Mouse (Mus musculus): Measurements from ENCODE around the gene Galnt2. TPM values are rescaled to one million over a fixed set of nuclear protein-coding genes. Genes with fewer than 3 reads are reported as not detected.

Galnt2 gene
- polyA plus RNA-seq, 1 experiment: 17.6 TPM

DNA sequence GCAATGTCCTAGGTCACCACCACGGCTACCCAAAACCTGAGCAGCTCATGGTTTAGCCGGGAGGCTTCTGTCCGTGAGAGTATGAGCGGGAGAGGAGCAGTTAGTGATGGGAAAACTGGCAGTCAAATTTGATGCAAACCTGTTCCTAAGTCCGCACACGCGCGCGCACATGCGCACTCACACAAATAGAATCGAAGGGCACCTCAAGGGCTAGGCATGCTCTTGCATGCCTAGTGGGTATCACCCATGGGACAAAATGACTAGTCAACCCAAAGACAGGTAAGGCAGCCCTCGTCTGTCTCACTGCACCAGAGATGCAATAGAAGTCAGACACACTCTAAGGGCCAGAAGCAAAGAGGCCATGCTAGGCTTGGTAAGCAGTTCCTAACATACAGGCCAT is 145.2 kb downstream of the Galnt2 start:
- WGBS: 94% methylated on average over 12 of the region's 12 CpGs
- no peak for DNase-seq
- H3K4me1 ChIP-seq (ENCODE audit: control insufficient read depth, insufficient read depth, low read length): no peaks in the 10 kb centered on the region
- no peak for TF ChIP-seq POLR2A (IDR thresholded peaks at IDR 0.05; ENCODE audit: borderline replicate concordance, extremely low read depth, low read depth, low read length)
- no peak for TF ChIP-seq CTCF (IDR thresholded peaks at IDR 0.05; ENCODE audit: insufficient read depth, low read length)
- H3K4me3 ChIP-seq (replicated peaks; ENCODE audit: extremely low read depth, low read depth, low read length): no peak overlapping the region

- Histone ChIP-seq H3K4me1 (ENCODE audit: control insufficient read depth, insufficient read depth, low read length) (no peaks in the 10 kb centered on the region), H3K4me3 (replicated peaks; ENCODE audit: extremely low read depth, low read depth, low read length) (no peak overlapping the region)
- no peak for DNase-seq
- TF ChIP-seq POLR2A (IDR thresholded peaks at IDR 0.05; ENCODE audit: borderline replicate concordance, extremely low read depth, low read depth, low read length) (no peak), CTCF (IDR thresholded peaks at IDR 0.05; ENCODE audit: insufficient read depth, low read length) (no peak)
- 69% methylated on average over 6 of the region's 6 CpGs for WGBS
Measured at GRCm38 (mm10) chr8:124379289-124379688, 148.1 kb downstream of the Galnt2 start.

DNA sequence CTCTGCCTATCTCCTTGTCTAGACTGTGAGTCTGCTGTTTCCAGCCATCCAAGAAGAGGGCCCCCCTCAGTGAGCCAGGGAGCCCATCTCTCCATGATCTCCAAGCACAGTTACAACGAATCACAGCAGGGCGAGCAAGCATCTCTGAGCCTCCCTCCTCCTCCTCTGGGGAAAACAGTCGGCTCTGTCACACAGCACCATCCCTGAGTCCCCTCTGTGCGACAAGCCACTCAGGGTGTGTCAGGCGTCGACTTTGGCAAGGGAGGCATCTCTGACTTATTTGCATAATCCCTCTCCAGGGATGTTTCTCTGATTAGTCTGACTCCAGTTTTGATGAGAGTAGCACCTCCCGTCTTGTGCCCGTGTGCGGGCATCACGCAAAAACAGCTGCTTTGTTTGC is 151.0 kb downstream of the Galnt2 start:
- Histone ChIP-seq H3K4me3 (replicated peaks; ENCODE audit: extremely low read depth, low read depth, low read length) (no peak overlapping the region), H3K4me1 (ENCODE audit: control insufficient read depth, insufficient read depth, low read length) (no peaks in the 10 kb centered on the region)
- DNase-seq: no peak
- no peak for TF ChIP-seq POLR2A (IDR thresholded peaks at IDR 0.05; ENCODE audit: borderline replicate concordance, extremely low read depth, low read depth, low read length)
- WGBS: 66% methylated on average over 10 of the region's 10 CpGs

- no peak for TF ChIP-seq POLR2A (IDR thresholded peaks at IDR 0.05; ENCODE audit: borderline replicate concordance, extremely low read depth, low read depth, low read length)
- TF ChIP-seq CTCF (IDR thresholded peaks at IDR 0.05; ENCODE audit: insufficient read depth, low read length): no peak
- Histone ChIP-seq H3K4me3 (replicated peaks; ENCODE audit: extremely low read depth, low read depth, low read length) (no peak overlapping the region), H3K4me1 (ENCODE audit: control insufficient read depth, insufficient read depth, low read length) (no peaks in the 10 kb centered on the region)
- 84% methylated on average over 19 of the region's 19 CpGs for WGBS
- no peak for DNase-seq
Measured at GRCm38 (mm10) chr8:124384336-124384735, 153.1 kb downstream of the Galnt2 start.

- DNase-seq: no peak
- TF ChIP-seq POLR2A (IDR thresholded peaks at IDR 0.05; ENCODE audit: borderline replicate concordance, extremely low read depth, low read depth, low read length) (no peak), CTCF (IDR thresholded peaks at IDR 0.05; ENCODE audit: insufficient read depth, low read length) (no peak)
- Histone ChIP-seq H3K4me1 (ENCODE audit: control insufficient read depth, insufficient read depth, low read length) (no peaks in the 10 kb centered on the region), H3K4me3 (replicated peaks; ENCODE audit: extremely low read depth, low read depth, low read length) (no peak overlapping the region)
- WGBS: 83% methylated on average over 23 of the region's 23 CpGs
Measured at GRCm38 (mm10) chr8:124386225-124386899, 155.2 kb downstream of the Galnt2 start.

- no peak overlapping the region for H3K4me3 ChIP-seq (replicated peaks; ENCODE audit: extremely low read depth, low read depth, low read length)
- H3K4me1 ChIP-seq (ENCODE audit: control insufficient read depth, insufficient read depth, low read length): no peaks in the 10 kb centered on the region
- 85% methylated on average over 11 of the region's 11 CpGs for WGBS
- no peak for DNase-seq
- TF ChIP-seq CTCF (IDR thresholded peaks at IDR 0.05; ENCODE audit: insufficient read depth, low read length) (no peak), POLR2A (IDR thresholded peaks at IDR 0.05; ENCODE audit: borderline replicate concordance, extremely low read depth, low read depth, low read length) (no peak)
Measured at GRCm38 (mm10) chr8:124389495-124389894, 158.3 kb downstream of the Galnt2 start.

DNA sequence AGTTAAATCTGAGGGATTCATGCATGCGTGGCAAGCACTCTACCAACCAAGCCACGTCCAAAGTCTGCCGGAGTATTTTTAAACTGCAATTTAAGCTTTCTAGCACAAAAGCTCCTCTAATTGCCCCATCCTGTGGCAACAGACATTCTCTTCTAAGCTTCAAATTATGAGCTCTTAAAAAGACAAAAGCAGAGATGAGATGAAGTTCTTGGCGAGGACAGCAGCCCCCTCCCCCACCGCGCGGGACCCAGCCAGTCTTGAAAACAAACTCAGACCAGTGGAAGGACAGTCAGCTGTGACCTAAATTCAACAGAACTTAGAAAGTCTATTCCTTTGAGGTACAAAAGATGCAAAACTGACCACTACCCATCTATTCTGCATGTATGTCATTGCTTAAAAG is 160.0 kb downstream of the Galnt2 start:
- TF ChIP-seq CTCF (IDR thresholded peaks at IDR 0.05; ENCODE audit: insufficient read depth, low read length) (no peak), POLR2A (IDR thresholded peaks at IDR 0.05; ENCODE audit: borderline replicate concordance, extremely low read depth, low read depth, low read length) (no peak)
- no peaks in the 10 kb centered on the region for H3K4me1 ChIP-seq (ENCODE audit: control insufficient read depth, insufficient read depth, low read length)
- no peak overlapping the region for H3K4me3 ChIP-seq (replicated peaks; ENCODE audit: extremely low read depth, low read depth, low read length)
- no peak for DNase-seq
- 78% methylated on average over 7 of the region's 7 CpGs for WGBS

- 60% methylated on average over 10 of the region's 10 CpGs for WGBS
- no peaks in the 10 kb centered on the region for H3K4me1 ChIP-seq (ENCODE audit: control insufficient read depth, insufficient read depth, low read length)
- no peak for DNase-seq
- no peak overlapping the region for H3K4me3 ChIP-seq (replicated peaks; ENCODE audit: extremely low read depth, low read depth, low read length)
- TF ChIP-seq CTCF (IDR thresholded peaks at IDR 0.05; ENCODE audit: insufficient read depth, low read length) (no peak), POLR2A (IDR thresholded peaks at IDR 0.05; ENCODE audit: borderline replicate concordance, extremely low read depth, low read depth, low read length) (no peak)
Measured at GRCm38 (mm10) chr8:124392271-124393012, 161.3 kb downstream of the Galnt2 start.

DNA sequence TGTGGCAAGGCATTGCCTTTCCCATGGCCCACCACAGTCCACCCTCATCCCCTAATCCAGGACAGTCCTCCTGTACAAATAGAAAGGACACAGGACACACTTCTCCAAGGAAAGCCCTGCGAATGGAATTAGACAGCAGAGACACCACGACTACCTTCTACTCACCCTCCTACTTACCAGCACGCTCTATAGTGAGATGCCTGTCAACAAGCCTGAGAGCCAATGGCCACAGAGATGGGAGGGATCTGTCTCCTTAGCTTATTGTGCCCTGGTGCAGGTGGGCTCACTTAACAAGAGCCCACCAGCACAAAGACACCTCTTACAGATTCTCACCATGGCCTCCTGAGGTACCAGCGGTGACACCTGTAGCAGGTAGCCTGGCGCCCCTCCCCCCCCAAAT is 161.8 kb downstream of the Galnt2 start:
- H3K4me3 ChIP-seq (replicated peaks; ENCODE audit: extremely low read depth, low read depth, low read length): no peak overlapping the region
- no peak for TF ChIP-seq CTCF (IDR thresholded peaks at IDR 0.05; ENCODE audit: insufficient read depth, low read length)
- TF ChIP-seq POLR2A (IDR thresholded peaks at IDR 0.05; ENCODE audit: borderline replicate concordance, extremely low read depth, low read depth, low read length): no peak
- 79% methylated on average over 5 of the region's 5 CpGs for WGBS
- no peaks in the 10 kb centered on the region for H3K4me1 ChIP-seq (ENCODE audit: control insufficient read depth, insufficient read depth, low read length)
- DNase-seq: no peak

DNA sequence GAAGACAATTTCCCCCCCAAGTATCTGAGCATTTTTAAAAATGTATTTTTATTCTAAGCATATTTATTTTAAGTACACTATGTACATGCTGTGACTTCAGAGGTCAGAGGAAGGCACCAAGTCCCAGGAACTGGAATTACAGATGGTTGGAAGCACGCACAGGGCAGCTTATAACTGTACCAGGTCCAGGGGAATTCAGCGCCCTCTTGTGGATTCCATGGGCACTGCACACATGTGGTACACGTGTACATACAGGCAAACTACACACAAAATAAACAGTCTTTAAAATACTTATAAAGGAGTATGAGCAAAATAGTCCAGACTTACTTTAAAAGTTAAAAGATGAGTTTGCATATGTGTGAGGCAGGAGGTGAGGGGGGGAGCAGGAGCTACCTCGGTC is 162.7 kb downstream of the Galnt2 start:
- no peak overlapping the region for H3K4me3 ChIP-seq (replicated peaks; ENCODE audit: extremely low read depth, low read depth, low read length)
- no peaks in the 10 kb centered on the region for H3K4me1 ChIP-seq (ENCODE audit: control insufficient read depth, insufficient read depth, low read length)
- DNase-seq: no peak
- WGBS: 83% methylated on average over 4 of the region's 4 CpGs
- no peak for TF ChIP-seq POLR2A (IDR thresholded peaks at IDR 0.05; ENCODE audit: borderline replicate concordance, extremely low read depth, low read depth, low read length)
- TF ChIP-seq CTCF (IDR thresholded peaks at IDR 0.05; ENCODE audit: insufficient read depth, low read length): no peak
